Mouse (Mus musculus): ENCODE data around the gene Tnrc6a. TPM values are rescaled to one million over a fixed set of nuclear protein-coding genes. Genes with fewer than 3 reads are reported as not detected.

Tnrc6a gene
- 44.7 and 57.8 TPM in 2 replicates for polyA plus RNA-seq (2014; fragmentation: Nextera tagmentation; extraction: Ambion mirVana)

- Histone ChIP-seq H3K4me1 (ENCODE audit: control insufficient read depth, insufficient read depth, low read length) (peaks cover 3% of the 10 kb centered on the region; the same call in 1 of the 2 replicates), H3K27ac (ENCODE audit: low read depth, low read length) (peak within 1 kb of the TSS; percentile 92), H3K27me3 (ENCODE audit: control insufficient read depth, insufficient read depth, low read length) (no peaks in the 10 kb centered on the region), H3K4me2 (peak within 1 kb of the TSS; percentile 64), H3K9ac (ENCODE audit: low read length) (peak within 1 kb of the TSS; percentile 100), H3K4me3 (ENCODE audit: low read depth, low read length) (peak within 1 kb of the TSS; percentile 99), H3K36me3 (ENCODE audit: control insufficient read depth, insufficient read depth, low read length) (no peaks in the 10 kb centered on the region), H3K9me3 (ENCODE audit: control insufficient read depth, low read length) (no peaks in the 10 kb centered on the region)
- DNase-seq (ENCODE audit: low spot score, missing footprints) (peak; percentile 99), ATAC-seq (ENCODE audit: low FRiP score) (peak; percentile 96)
- under 1% methylated on average over 49 of the region's 55 CpGs for WGBS
These were observed at the start of gene Tnrc6a for GRCm38 (mm10) chr7:123123665-123124298. TSS of gene Tnrc6a (plus strand) at chr7:123123885.

DNA sequence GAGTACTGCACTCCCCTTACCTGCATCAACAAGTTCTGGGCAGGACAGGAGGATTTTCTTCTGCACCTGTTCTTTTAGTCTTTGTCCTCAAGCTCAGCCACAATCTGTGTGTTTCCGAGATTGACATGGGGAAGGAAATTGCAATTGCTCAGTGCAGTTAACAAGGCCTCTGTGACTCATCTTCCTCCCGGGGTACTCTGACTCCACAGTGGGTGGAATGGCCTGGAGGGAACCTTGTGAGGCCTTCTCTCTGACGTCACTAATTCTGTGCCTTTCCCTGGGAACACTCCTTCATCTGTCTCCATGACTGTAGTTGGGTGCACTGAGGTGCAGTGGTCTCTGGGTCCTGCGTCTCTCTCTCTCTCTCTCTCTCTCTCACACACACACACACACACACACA, 41.4 kb upstream of the Tnrc6a start:
- Histone ChIP-seq H3K4me1 (ENCODE audit: control insufficient read depth, insufficient read depth, low read length) (peaks cover 17% of the 10 kb centered on the region), H3K9ac (ENCODE audit: low read length) (no peak overlapping the region), H3K36me3 (ENCODE audit: control insufficient read depth, insufficient read depth, low read length) (no peaks in the 10 kb centered on the region), H3K27me3 (ENCODE audit: control insufficient read depth, insufficient read depth, low read length) (no peaks in the 10 kb centered on the region), H3K9me3 (ENCODE audit: control insufficient read depth, low read length) (no peaks in the 10 kb centered on the region), H3K4me3 (ENCODE audit: low read depth, low read length) (no peak overlapping the region), H3K27ac (ENCODE audit: low read depth, low read length) (no peak overlapping the region), H3K4me2 (no peak overlapping the region)
- peak; percentile 37 for DNase-seq (ENCODE audit: low spot score, missing footprints)
- 80% methylated on average over 4 of the region's 4 CpGs for WGBS
- ATAC-seq (ENCODE audit: low FRiP score): no peak

- no peaks in the 10 kb centered on the region for H3K36me3 ChIP-seq (ENCODE audit: control insufficient read depth, insufficient read depth, low read length)
- no peaks in the 10 kb centered on the region for H3K27me3 ChIP-seq (ENCODE audit: control insufficient read depth, insufficient read depth, low read length)
- no peak overlapping the region; the same call in 1 of the 2 replicates for H3K4me2 ChIP-seq
- no peak overlapping the region; the same call in 1 of the 2 replicates for H3K9ac ChIP-seq (ENCODE audit: low read length)
- no peak overlapping the region for H3K4me3 ChIP-seq (ENCODE audit: low read depth, low read length)
- 46% methylated on average over 12 of the region's 12 CpGs for WGBS
- no peaks in the 10 kb centered on the region for H3K9me3 ChIP-seq (ENCODE audit: control insufficient read depth, low read length)
- no peak overlapping the region for H3K27ac ChIP-seq (ENCODE audit: low read depth, low read length)
- H3K4me1 ChIP-seq (ENCODE audit: control insufficient read depth, insufficient read depth, low read length): peaks cover 17% of the 10 kb centered on the region
- ATAC-seq (ENCODE audit: low FRiP score) (peak; percentile 15; the same call in 1 of the 2 replicates), DNase-seq (ENCODE audit: low spot score, missing footprints) (peak; percentile 83)
These were observed 40.1 kb upstream of the Tnrc6a start for GRCm38 (mm10) chr7:123083441-123084123.

- H3K9me3 ChIP-seq (ENCODE audit: control insufficient read depth, low read length): no peaks in the 10 kb centered on the region
- H3K4me1 ChIP-seq (ENCODE audit: control insufficient read depth, insufficient read depth, low read length): peaks cover 17% of the 10 kb centered on the region
- peak overlapping the region; percentile 38 for H3K4me2 ChIP-seq
- H3K4me3 ChIP-seq (ENCODE audit: low read depth, low read length): no peak overlapping the region
- H3K9ac ChIP-seq (ENCODE audit: low read length): peak overlapping the region; percentile 27
- H3K27ac ChIP-seq (ENCODE audit: low read depth, low read length): peak overlapping the region; percentile 47
- ATAC-seq (ENCODE audit: low FRiP score) (peak; percentile 88), DNase-seq (ENCODE audit: low spot score, missing footprints) (peak; percentile 92)
- no peaks in the 10 kb centered on the region for H3K27me3 ChIP-seq (ENCODE audit: control insufficient read depth, insufficient read depth, low read length)
- no peaks in the 10 kb centered on the region for H3K36me3 ChIP-seq (ENCODE audit: control insufficient read depth, insufficient read depth, low read length)
- WGBS: 15% methylated on average over 7 of the region's 7 CpGs
These were observed 39.4 kb upstream of the Tnrc6a start for GRCm38 (mm10) chr7:123084180-123084691.

DNA sequence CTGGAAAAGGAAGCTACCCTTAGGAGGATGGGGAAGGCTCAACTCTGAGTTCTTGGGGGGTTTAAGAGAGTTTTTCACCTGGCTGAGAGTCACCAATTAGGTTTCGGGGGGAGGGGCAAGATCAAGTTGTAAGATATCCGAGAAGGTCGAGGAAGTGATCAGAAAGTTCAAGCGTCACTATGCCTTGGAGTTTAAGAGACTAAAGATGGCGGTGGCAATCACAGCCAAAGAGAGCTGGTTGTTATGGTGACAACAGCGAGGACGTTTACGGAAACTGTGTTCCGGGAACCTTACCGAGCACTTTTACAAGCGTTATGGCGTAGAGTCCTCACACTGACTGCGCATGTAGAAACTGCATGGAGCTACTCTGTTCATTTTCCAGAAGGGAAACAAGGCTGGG, 39.0 kb upstream of the Tnrc6a start:
- peak overlapping the region; percentile 27 for H3K9ac ChIP-seq (ENCODE audit: low read length)
- no peak for DNase-seq (ENCODE audit: low spot score, missing footprints)

GRCm38 (mm10) chr7:123088920-123089319, 34.8 kb upstream of the Tnrc6a start:
- no peak overlapping the region for H3K9ac ChIP-seq (ENCODE audit: low read length)
- 96% methylated on average over 4 of the region's 4 CpGs for WGBS
- DNase-seq (ENCODE audit: low spot score, missing footprints) (peak; percentile 57), ATAC-seq (ENCODE audit: low FRiP score) (no peak)
- no peak overlapping the region for H3K4me2 ChIP-seq
- no peaks in the 10 kb centered on the region for H3K9me3 ChIP-seq (ENCODE audit: control insufficient read depth, low read length)
- H3K27ac ChIP-seq (ENCODE audit: low read depth, low read length): no peak overlapping the region
- no peak overlapping the region for H3K4me3 ChIP-seq (ENCODE audit: low read depth, low read length)
- H3K36me3 ChIP-seq (ENCODE audit: control insufficient read depth, insufficient read depth, low read length): no peaks in the 10 kb centered on the region
- H3K4me1 ChIP-seq (ENCODE audit: control insufficient read depth, insufficient read depth, low read length): peaks cover 11% of the 10 kb centered on the region
- no peaks in the 10 kb centered on the region for H3K27me3 ChIP-seq (ENCODE audit: control insufficient read depth, insufficient read depth, low read length)

More for the DNA sequence above, 39.0 kb upstream of the Tnrc6a start:
- peak; percentile 28; the same call in 1 of the 2 replicates for ATAC-seq (ENCODE audit: low FRiP score)
- Histone ChIP-seq H3K4me3 (ENCODE audit: low read depth, low read length) (no peak overlapping the region), H3K36me3 (ENCODE audit: control insufficient read depth, insufficient read depth, low read length) (no peaks in the 10 kb centered on the region), H3K4me1 (ENCODE audit: control insufficient read depth, insufficient read depth, low read length) (peaks cover 17% of the 10 kb centered on the region), H3K4me2 (peak overlapping the region; percentile 38), H3K9me3 (ENCODE audit: control insufficient read depth, low read length) (no peaks in the 10 kb centered on the region), H3K27me3 (ENCODE audit: control insufficient read depth, insufficient read depth, low read length) (no peaks in the 10 kb centered on the region), H3K27ac (ENCODE audit: low read depth, low read length) (peak overlapping the region; percentile 47)
- WGBS: 25% methylated on average over 13 of the region's 13 CpGs

DNA sequence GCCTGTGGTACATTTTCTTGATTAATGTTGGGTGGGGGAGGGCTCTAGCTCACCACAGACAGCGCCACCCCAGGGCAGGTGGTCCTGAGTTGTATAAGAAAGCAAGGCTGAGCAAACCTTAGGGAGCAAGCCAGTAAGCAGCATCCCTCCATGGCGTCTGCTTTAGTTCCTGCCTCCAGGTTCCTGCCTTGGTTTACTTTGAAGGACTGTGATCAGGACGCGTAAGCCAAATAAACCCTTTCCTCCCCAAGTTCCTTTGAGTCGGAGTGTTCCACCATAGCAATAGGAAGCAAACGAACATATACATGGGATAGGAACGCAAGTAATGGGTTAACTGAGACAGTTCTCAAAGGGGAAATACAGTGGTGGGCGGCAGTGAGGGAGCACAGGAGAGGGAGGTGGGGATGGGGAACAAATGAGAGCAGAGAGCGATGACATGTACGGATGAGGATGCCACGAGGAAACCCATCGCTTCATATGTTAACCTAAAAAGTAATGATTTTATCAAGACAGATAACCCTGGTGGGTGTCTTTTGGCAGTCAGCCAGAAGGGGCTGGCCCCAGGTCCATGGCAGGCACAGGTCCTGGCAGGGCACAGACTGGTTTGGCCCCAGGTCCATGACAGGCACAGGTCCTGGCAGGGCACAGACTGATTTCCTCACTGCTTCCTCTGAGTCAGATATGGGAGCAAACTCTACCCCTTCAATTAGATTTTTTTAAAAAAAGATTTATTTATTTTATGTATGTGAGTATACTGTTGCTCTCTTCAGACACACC, 27.2 kb upstream of the Tnrc6a start:
- Histone ChIP-seq H3K4me1 (ENCODE audit: control insufficient read depth, insufficient read depth, low read length) (peaks cover 7% of the 10 kb centered on the region), H3K36me3 (ENCODE audit: control insufficient read depth, insufficient read depth, low read length) (no peaks in the 10 kb centered on the region), H3K27me3 (ENCODE audit: control insufficient read depth, insufficient read depth, low read length) (no peaks in the 10 kb centered on the region), H3K9me3 (ENCODE audit: control insufficient read depth, low read length) (no peaks in the 10 kb centered on the region), H3K9ac (ENCODE audit: low read length) (no peak overlapping the region), H3K4me3 (ENCODE audit: low read depth, low read length) (no peak overlapping the region), H3K27ac (ENCODE audit: low read depth, low read length) (no peak overlapping the region), H3K4me2 (no peak overlapping the region)
- peak; percentile 83 for DNase-seq (ENCODE audit: low spot score, missing footprints)
- ATAC-seq (ENCODE audit: low FRiP score): no peak
- 93% methylated on average over 12 of the region's 12 CpGs for WGBS

DNA sequence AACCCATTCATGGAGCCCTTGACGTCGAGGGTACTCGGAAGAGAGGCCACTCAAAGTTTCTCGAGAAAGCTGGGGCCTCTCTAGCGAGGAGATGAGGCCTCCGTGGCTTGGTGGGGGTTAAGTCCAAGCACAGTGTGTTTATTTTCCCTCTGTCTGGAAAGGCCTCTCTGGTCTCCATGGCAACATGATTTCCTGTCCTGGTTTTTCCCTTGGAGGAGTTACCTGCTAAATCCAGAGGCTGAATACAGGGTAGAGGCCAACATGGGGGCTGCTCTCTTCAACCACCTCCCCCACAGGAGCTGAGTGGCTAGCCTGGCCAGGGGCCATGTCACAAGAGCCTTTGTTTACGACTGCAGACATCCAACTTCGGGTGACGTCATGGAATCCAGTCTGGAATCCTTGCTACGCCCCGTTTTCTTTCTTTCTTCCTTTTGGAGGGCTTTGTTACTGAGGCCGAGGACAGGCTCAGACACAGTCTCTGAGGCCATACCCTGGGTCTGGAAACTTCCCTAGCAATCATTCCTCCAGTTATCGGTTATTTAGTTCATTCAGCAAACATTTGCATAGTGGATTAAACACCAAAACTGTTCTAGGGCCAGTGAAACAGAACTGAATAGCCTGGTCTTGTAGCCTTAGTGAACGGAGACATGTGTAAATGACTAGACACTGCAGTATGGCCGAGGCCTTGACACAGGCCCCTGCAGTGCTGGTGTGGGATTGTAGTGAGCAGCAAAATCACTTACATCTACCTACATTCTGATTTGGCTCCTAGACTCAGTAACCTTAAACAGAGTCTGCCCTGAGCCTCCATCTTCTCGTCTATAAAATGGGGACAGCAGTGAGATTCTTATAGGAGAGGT, 25.6 kb upstream of the Tnrc6a start:
- WGBS: 21% methylated on average over 16 of the region's 16 CpGs
- Histone ChIP-seq H3K9me3 (ENCODE audit: control insufficient read depth, low read length) (no peaks in the 10 kb centered on the region), H3K27me3 (ENCODE audit: control insufficient read depth, insufficient read depth, low read length) (no peaks in the 10 kb centered on the region), H3K27ac (ENCODE audit: low read depth, low read length) (peak overlapping the region; percentile 73), H3K4me2 (peak overlapping the region; percentile 4; the same call in 1 of the 2 replicates), H3K9ac (ENCODE audit: low read length) (peak overlapping the region; percentile 1; the same call in 1 of the 2 replicates), H3K36me3 (ENCODE audit: control insufficient read depth, insufficient read depth, low read length) (no peaks in the 10 kb centered on the region), H3K4me3 (ENCODE audit: low read depth, low read length) (no peak overlapping the region), H3K4me1 (ENCODE audit: control insufficient read depth, insufficient read depth, low read length) (peaks cover 7% of the 10 kb centered on the region)
- DNase-seq (ENCODE audit: low spot score, missing footprints) (peak; percentile 95), ATAC-seq (ENCODE audit: low FRiP score) (peak; percentile 96)

Measured in midbrain, embryonic 11.5 days (tissue).